Mouse (Mus musculus) spleen, adult 12 weeks (tissue): ENCODE results near the gene Ankrd34c.

Experiments used
- DNase-seq: peaks from one replicate; pipeline ENCODE4 v3.0.0; 2022; ENCODE audit warnings: low spot score

The Ankrd34c gene

DNA sequence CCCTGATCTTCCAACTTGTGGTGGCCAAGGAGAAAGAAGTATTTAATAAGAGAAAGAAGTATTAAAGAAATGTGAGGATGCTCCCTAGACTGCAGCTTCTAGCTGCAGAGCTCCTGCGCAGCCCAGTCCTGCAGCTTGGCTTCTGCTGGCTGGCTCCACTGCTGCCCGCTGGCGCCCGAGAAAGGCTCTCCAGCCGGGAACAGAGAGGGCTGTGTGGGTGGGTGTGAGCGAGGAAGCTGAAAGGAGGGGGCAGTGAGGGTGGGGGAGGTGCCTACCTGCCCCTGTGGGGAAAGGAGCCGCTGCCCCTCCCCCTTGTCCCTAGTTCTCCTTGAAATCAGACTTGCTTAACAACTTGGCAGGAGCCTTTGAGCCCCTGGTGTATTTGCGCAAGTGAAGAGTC is at the start of gene Ankrd34c:
Gene Ankrd34c (minus strand): TSS at position 181 of the 400 bp plus-strand sequence.
- DNase-seq: no peak

GRCm38 (mm10) chr9:89787532-89787931 is 49.3 kb upstream of the Ankrd34c start:
- DNase-seq: no peak

DNA sequence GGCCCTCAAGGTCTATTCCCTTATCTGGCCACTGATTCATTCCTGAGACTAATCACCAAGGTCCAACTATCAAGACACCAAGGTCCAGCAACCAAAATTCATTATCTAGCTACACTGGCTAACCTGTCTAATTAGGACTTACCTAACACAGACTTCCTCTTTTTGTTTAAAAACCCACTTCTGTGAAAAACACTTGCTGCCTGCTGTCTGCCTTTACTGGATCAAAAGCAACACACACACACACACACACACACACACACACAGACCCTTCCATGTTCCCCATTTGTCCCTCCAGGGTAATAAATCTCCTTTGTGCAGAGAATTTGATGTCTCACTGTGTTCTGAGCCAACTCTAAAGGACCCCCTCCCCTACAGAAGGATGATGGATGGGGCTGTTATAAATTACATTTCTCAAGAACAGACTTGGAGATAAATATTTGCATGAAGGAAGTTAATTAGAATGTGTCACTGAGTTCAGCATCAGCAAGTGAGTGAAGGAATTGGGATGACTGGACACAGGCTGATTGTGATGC is 43.2 kb upstream of the Ankrd34c start:
- DNase-seq: no peak

GRCm38 (mm10) chr9:89779237-89779636 is 41.0 kb upstream of the Ankrd34c start:
- no peak for DNase-seq

DNA sequence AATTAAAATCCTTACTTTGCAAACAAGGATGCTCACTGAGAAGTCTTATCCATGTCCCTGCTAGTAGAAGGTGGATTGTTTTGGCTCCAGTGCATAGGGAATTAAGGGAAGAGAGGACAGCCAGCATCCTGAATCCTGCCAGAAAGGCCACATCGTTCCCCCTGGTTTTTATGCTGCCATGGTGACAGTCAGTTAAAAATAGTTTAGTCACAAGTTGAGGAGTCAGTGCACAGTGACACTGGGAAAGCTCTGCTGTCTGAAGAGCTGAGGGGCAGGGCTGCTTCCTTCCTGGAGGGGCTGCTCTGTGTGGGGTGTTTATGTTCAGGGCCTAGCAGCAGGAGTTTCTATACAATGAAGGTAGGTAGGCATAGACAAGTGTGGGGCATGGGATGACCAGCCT is 32.9 kb upstream of the Ankrd34c start:
- no peak for DNase-seq

DNA sequence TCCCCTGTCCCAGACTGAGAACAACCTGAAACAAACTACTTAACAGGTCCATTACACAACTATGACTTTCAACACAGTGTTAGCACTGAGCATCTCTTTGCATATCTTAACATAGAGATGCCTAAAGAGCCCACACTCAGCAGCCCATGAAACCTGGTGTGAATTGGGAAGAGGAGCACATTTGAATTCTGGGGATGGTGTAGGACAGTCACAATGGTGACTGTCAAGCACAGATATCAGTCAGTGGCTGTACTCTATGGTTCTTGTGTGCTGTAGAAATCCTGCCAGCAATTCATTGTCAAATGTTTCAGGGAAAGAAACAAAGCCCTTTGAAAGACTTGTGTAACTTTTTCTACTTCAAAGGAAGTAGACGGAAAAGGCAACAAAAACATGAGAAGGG is 23.7 kb upstream of the Ankrd34c start:
- DNase-seq: no peak

DNA sequence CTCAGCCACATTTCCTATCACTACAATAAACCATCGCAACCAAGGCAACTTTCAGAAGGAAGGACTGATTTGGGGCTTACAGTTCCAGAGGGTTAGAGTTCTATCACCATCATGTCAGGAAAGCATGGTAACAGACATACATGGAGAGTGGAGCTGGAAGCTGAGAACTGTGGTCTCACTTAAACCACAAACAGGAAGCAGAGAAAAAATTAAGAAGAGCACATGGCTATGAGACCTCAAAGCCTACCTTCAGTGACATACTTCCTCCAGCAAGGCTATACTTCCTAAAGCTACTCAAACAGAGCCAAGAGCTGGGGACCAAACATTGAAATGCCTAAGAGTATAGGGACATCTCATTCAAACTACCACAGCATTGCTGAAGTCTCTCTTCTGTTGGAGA is 20.3 kb upstream of the Ankrd34c start:
- no peak for DNase-seq

GRCm38 (mm10) chr9:89758139-89758538 is 19.9 kb upstream of the Ankrd34c start:
- no peak for DNase-seq

DNA sequence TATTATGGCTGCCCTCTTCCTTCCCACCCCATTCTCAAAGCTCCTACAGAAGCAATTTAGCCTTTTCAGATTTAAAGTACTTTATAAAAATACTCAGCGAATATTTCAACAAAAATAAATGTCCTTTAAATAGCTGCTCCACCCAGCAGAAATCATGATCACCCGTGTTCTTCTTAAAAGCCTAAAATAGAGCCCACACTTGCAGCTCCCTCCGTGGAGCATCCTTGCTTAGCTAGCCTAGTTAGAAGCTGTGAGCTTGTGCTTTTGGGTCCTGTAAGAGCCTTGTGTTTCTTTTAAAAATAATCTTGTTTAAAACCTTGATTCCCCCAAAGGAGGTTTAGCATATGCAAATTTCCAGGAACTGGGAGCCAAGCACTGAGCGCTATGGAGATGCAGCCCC is 19.3 kb upstream of the Ankrd34c start:
- no peak for DNase-seq

DNA sequence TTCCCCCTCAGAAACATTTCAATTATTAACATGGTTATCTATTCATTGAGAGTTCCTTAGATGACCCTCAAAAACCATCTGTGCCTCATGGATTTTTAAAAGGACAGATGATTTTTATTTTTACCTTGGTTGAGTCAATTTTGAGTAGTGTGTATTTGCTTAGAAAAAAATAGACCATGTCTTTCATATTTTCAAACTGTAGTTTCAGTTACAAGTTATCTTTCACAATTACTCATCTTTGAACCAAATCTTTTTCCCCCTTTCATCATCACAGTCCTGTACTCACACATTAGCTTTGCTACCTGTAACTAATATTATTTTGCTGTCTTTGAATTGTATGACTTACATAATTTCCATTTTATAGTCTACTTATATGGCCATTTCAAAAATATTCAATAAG is 1.8 kb upstream of the Ankrd34c start:
- DNase-seq: no peak

- DNase-seq: no peak
Observed at GRCm38 (mm10) chr9:89737888-89738287, 387 bp downstream of the Ankrd34c start.

DNA sequence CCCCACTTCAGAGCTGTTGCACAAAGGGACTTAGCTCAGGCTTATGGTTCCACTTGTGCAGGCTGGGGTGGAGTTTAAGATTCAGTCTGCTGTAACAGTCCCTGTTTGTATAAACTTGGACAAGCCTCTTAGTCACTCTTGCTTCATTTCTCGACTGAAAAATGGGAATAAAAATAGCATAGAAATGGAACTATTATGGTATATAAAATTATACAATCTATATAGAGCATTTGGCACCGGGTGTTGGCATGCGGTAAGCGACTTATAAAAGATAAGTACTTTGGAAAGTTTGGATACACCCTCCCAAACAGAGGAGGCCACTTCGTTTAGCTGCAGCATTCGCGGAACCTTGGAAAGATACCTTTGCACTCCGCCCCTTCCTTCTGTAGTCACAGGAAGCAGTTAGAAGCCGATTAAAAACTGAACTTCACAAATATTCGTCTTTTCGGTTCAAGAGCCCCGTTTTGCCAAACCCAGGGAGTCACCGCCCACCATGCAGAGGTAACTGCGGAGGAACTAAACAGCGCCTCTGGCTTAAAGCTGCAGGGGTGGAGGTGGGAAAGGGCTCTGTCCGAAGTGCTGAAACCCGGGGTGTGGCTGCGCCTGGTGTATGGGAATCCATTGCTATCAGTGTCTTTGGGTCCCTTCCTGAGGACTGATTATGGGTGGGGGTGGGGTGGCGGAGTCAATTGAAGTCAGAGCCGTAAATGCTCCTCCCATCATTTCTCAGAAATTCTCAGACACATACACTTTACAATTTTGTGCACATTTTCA is 1.2 kb downstream of the Ankrd34c start:
- DNase-seq: no peak

DNA sequence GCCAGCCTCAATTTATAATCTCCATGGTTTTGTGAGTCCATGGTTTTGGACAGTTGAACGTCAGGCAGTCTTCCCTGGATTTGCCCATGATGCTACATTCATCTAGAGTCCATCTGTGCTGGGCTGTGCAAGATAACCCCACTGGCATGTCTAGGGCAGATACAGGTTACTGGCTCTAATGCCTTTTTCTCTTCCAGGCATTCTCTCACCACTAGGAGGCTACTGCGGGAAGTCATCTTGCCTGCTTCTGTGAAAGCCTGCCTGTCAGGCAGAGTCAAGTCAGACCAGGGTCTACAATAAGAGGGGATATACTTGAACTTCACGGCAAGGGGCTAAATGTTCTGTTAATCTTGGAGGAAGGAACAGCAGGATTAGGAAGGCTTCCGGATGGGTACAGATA is 31.4 kb downstream of the Ankrd34c start:
- DNase-seq: no peak

GRCm38 (mm10) chr9:89705197-89705533 is 33.1 kb downstream of the Ankrd34c start:
- DNase-seq: no peak

- DNase-seq: peak; percentile 77
Observed at GRCm38 (mm10) chr9:89704265-89705196, 33.7 kb downstream of the Ankrd34c start, which contains the start of gene Tmed3. Gene Tmed3 (minus strand): TSS chr9:89705068.

- no peak for DNase-seq
Observed at GRCm38 (mm10) chr9:89700910-89701457, 37.3 kb downstream of the Ankrd34c start.

- no peak for DNase-seq
Observed at GRCm38 (mm10) chr9:89695143-89695542, 43.1 kb downstream of the Ankrd34c start.

- DNase-seq: no peak
Observed at GRCm38 (mm10) chr9:89693670-89694069, 44.6 kb downstream of the Ankrd34c start.

- DNase-seq: no peak
Observed at GRCm38 (mm10) chr9:89689179-89689578, 49.1 kb downstream of the Ankrd34c start.

DNA sequence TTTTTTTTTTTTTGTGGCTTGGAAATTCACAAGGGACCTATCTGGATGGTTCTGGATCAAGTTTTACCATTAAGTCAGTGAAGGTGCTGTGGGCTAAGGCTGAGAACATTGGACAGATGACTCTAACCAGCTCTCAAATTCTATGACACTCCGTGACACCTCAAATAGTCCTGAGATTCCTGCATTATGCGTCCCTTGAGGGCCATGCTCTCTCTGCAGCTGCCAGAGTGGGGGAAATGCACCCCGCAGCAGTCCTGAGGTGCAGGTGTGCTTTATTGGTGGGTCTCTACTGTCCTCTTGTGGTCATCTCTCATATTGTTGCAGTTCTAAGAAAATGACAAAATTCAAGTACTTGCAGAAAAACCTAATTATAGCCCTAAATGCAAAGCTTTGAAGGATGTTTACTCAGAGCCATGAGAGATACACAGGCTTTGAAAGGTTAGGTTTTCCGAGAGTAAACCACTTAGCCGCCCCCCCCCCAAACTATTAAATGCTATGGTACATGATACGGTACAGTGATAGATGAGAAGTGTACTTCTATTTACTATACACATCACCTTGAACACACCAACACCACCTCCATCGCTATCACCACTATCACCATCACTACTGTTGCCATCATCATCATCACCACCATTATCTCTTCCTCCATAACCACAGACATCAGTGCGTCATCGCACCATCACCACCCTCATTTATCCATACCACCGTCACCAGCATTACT is 50.6 kb downstream of the Ankrd34c start:
- no peak for DNase-seq

DNA sequence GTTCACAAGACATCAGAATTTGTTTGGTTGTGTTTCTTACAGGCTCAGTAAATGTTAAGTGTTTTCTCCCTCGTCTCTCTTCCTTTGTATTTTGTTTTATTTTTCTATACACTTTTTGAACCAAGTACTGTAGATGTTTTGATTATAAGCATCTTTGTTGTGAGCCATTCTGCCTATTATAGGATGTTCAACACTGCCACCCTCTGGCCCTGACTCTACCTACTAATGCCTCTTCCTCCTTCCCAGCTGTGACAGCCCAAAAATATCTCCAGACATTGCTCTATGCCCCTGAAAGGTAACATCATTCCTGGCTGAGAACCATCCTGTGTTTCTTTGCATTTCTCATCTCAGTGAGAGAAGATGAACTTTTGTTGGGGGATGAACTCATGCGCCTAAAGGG is 52.0 kb downstream of the Ankrd34c start:
- DNase-seq: no peak

- DNase-seq: no peak
Observed at GRCm38 (mm10) chr9:89678974-89679373, 59.3 kb downstream of the Ankrd34c start.
